Mouse (Mus musculus) lung, postnatal 0 days (tissue): ENCODE data around the gene Snx15.

Source experiments
- CTCF ChIP-seq: IDR thresholded peaks from 2 replicates; pipeline ENCODE4 v1.5.1; 2016; ENCODE audit warnings: antibody characterized with exemption, mild to moderate bottlenecking
- EP300 ChIP-seq: IDR thresholded peaks from 2 replicates; pipeline ENCODE4 v1.6.1; 2016; ENCODE audit warnings: antibody characterized with exemption, mild to moderate bottlenecking, control low read depth

GRCm38 (mm10) chr19:6144842-6145241 lies 16.7 kb upstream of the Snx15 start:
- no peak for TF ChIP-seq EP300
- no peak for TF ChIP-seq CTCF
